Mouse (Mus musculus): ENCODE data around the gene Pdgfb. TPM values are rescaled to one million over a fixed set of nuclear protein-coding genes. Genes with fewer than 3 reads are reported as not detected.

Pdgfb gene
- polyA plus RNA-seq, 1 experiment from 2014 or later: 2.5 TPM

GRCm38 (mm10) chr15:80001601-80002000 is 13.2 kb downstream of the Pdgfb start:
- Histone ChIP-seq H3K36me3 (no peaks in the 10 kb centered on the region), H3K4me1 (peaks cover 15% of the 10 kb centered on the region), H3K27ac (no peak overlapping the region), H3K9me3 (replicated peaks) (no peaks in the 10 kb centered on the region), H3K9ac (no peak overlapping the region), H3K4me2 (replicated peaks) (no peak overlapping the region), H3K4me3 (no peak overlapping the region), H3K27me3 (peaks cover 4% of the 10 kb centered on the region; the same call in 1 of the 2 replicates)
- no peak for ATAC-seq (ENCODE audit: low FRiP score)
- 91% methylated on average over 23 of the region's 23 CpGs for WGBS

GRCm38 (mm10) chr15:80000694-80001093 is 14.1 kb downstream of the Pdgfb start:
- H3K36me3 ChIP-seq: no peaks in the 10 kb centered on the region
- H3K4me2 ChIP-seq (replicated peaks): no peak overlapping the region
- WGBS: 43% methylated on average over 8 of the region's 8 CpGs
- H3K9me3 ChIP-seq (replicated peaks): no peaks in the 10 kb centered on the region
- peaks cover 15% of the 10 kb centered on the region for H3K4me1 ChIP-seq
- H3K9ac ChIP-seq: no peak overlapping the region
- H3K27ac ChIP-seq: no peak overlapping the region
- H3K4me3 ChIP-seq: no peak overlapping the region
- no peaks in the 10 kb centered on the region; the same call in 1 of the 2 replicates for H3K27me3 ChIP-seq
- ATAC-seq (ENCODE audit: low FRiP score): no peak

- H3K27me3 ChIP-seq: peaks cover 3% of the 10 kb centered on the region; the same call in 1 of the 2 replicates
- 55% methylated on average over 3 of the region's 3 CpGs for WGBS
- H3K4me2 ChIP-seq (replicated peaks): no peak overlapping the region
- H3K27ac ChIP-seq: no peak overlapping the region
- no peaks in the 10 kb centered on the region for H3K9me3 ChIP-seq (replicated peaks)
- no peak overlapping the region for H3K9ac ChIP-seq
- 0 out of 2 replicates have a peak, but pooled peaks cover 2% of the 10 kb centered on the region for H3K4me1 ChIP-seq
- H3K4me3 ChIP-seq: no peak overlapping the region
- H3K36me3 ChIP-seq: no peaks in the 10 kb centered on the region
- ATAC-seq (ENCODE audit: low FRiP score): no peak
Observed at GRCm38 (mm10) chr15:79997988-79998387, 16.8 kb downstream of the Pdgfb start.

GRCm38 (mm10) chr15:79996781-79997180 is 18.0 kb downstream of the Pdgfb start:
- H3K4me2 ChIP-seq (replicated peaks): no peak overlapping the region
- H3K4me3 ChIP-seq: no peak overlapping the region
- no peak overlapping the region for H3K27ac ChIP-seq
- peaks cover 3% of the 10 kb centered on the region; the same call in 1 of the 2 replicates for H3K27me3 ChIP-seq
- 0 out of 2 replicates have a peak, but pooled peaks cover 2% of the 10 kb centered on the region for H3K4me1 ChIP-seq
- no peak for ATAC-seq (ENCODE audit: low FRiP score)
- H3K36me3 ChIP-seq: no peaks in the 10 kb centered on the region
- 87% methylated on average over 11 of the region's 11 CpGs for WGBS
- H3K9me3 ChIP-seq (replicated peaks): no peaks in the 10 kb centered on the region
- H3K9ac ChIP-seq: no peak overlapping the region

GRCm38 (mm10) chr15:79995552-79995951 is 19.2 kb downstream of the Pdgfb start:
- no peak overlapping the region for H3K4me2 ChIP-seq (replicated peaks)
- H3K4me3 ChIP-seq: no peak overlapping the region
- 96% methylated on average over 7 of the region's 7 CpGs for WGBS
- H3K27me3 ChIP-seq: peaks cover 3% of the 10 kb centered on the region; the same call in 1 of the 2 replicates
- H3K27ac ChIP-seq: no peak overlapping the region
- H3K36me3 ChIP-seq: no peaks in the 10 kb centered on the region
- no peaks in the 10 kb centered on the region for H3K9me3 ChIP-seq (replicated peaks)
- H3K9ac ChIP-seq: no peak overlapping the region
- H3K4me1 ChIP-seq: 0 out of 2 replicates have a peak, but pooled peaks cover 1% of the 10 kb centered on the region
- ATAC-seq (ENCODE audit: low FRiP score): no peak

- Histone ChIP-seq H3K4me3 (no peak overlapping the region), H3K4me2 (replicated peaks) (no peak overlapping the region), H3K27ac (no peak overlapping the region), H3K36me3 (no peaks in the 10 kb centered on the region), H3K9ac (no peak overlapping the region), H3K4me1 (no peaks in the 10 kb centered on the region), H3K9me3 (replicated peaks) (no peaks in the 10 kb centered on the region), H3K27me3 (0 out of 2 replicates have a peak, but pooled peaks cover 3% of the 10 kb centered on the region)
- 77% methylated on average over 4 of the region's 4 CpGs for WGBS
- no peak for ATAC-seq (ENCODE audit: low FRiP score)
Observed at GRCm38 (mm10) chr15:79994566-79994965, 20.2 kb downstream of the Pdgfb start.

- Histone ChIP-seq H3K4me3 (no peak overlapping the region), H3K27me3 (no peaks in the 10 kb centered on the region), H3K4me2 (replicated peaks) (no peak overlapping the region), H3K9ac (no peak overlapping the region), H3K36me3 (no peaks in the 10 kb centered on the region), H3K4me1 (peaks cover 6% of the 10 kb centered on the region; the same call in 1 of the 2 replicates), H3K9me3 (replicated peaks) (no peaks in the 10 kb centered on the region), H3K27ac (no peak overlapping the region)
- 71% methylated on average over 8 of the region's 8 CpGs for WGBS
- no peak for ATAC-seq (ENCODE audit: low FRiP score)
Observed at GRCm38 (mm10) chr15:79986182-79986581, 28.6 kb downstream of the Pdgfb start.

- ATAC-seq (ENCODE audit: low FRiP score): no peak
- H3K27me3 ChIP-seq: no peaks in the 10 kb centered on the region
- WGBS: 79% methylated on average over 9 of the region's 11 CpGs
- H3K4me3 ChIP-seq: no peak overlapping the region
- peaks cover 6% of the 10 kb centered on the region; the same call in 1 of the 2 replicates for H3K4me1 ChIP-seq
- no peak overlapping the region for H3K27ac ChIP-seq
- H3K9ac ChIP-seq: no peak overlapping the region
- H3K36me3 ChIP-seq: no peaks in the 10 kb centered on the region
- no peak overlapping the region for H3K4me2 ChIP-seq (replicated peaks)
- no peaks in the 10 kb centered on the region for H3K9me3 ChIP-seq (replicated peaks)
Observed at GRCm38 (mm10) chr15:79985471-79985870, 29.3 kb downstream of the Pdgfb start.

GRCm38 (mm10) chr15:79984152-79984551 is 30.6 kb downstream of the Pdgfb start:
- no peak for ATAC-seq (ENCODE audit: low FRiP score)
- H3K4me1 ChIP-seq: peaks cover 6% of the 10 kb centered on the region; the same call in 1 of the 2 replicates
- 34% methylated on average over 6 of the region's 7 CpGs for WGBS
- no peaks in the 10 kb centered on the region for H3K27me3 ChIP-seq
- no peak overlapping the region for H3K4me2 ChIP-seq (replicated peaks)
- H3K27ac ChIP-seq: no peak overlapping the region
- H3K9ac ChIP-seq: no peak overlapping the region
- no peaks in the 10 kb centered on the region for H3K9me3 ChIP-seq (replicated peaks)
- H3K4me3 ChIP-seq: no peak overlapping the region
- H3K36me3 ChIP-seq: no peaks in the 10 kb centered on the region

- Histone ChIP-seq H3K4me3 (no peak overlapping the region), H3K27ac (no peak overlapping the region), H3K4me2 (replicated peaks) (no peak overlapping the region), H3K4me1 (peaks cover 6% of the 10 kb centered on the region; the same call in 1 of the 2 replicates), H3K9ac (no peak overlapping the region), H3K9me3 (replicated peaks) (no peaks in the 10 kb centered on the region), H3K27me3 (no peaks in the 10 kb centered on the region), H3K36me3 (no peaks in the 10 kb centered on the region)
- 77% methylated on average over 11 of the region's 11 CpGs for whole genome bisulfite sequencing
- ATAC-seq (ENCODE audit: low FRiP score): no peak
Observed at GRCm38 (mm10) chr15:79980716-79981115, 34.1 kb downstream of the Pdgfb start.

- no peak overlapping the region for H3K9ac ChIP-seq
- 98% methylated on average over 11 of the region's 11 CpGs for whole genome bisulfite sequencing
- H3K4me1 ChIP-seq: no peaks in the 10 kb centered on the region
- H3K4me3 ChIP-seq: no peak overlapping the region
- H3K36me3 ChIP-seq: no peaks in the 10 kb centered on the region
- no peak for ATAC-seq (ENCODE audit: low FRiP score)
- H3K9me3 ChIP-seq (replicated peaks): no peaks in the 10 kb centered on the region
- H3K4me2 ChIP-seq (replicated peaks): no peak overlapping the region
- no peaks in the 10 kb centered on the region for H3K27me3 ChIP-seq
- no peak overlapping the region for H3K27ac ChIP-seq
Observed at GRCm38 (mm10) chr15:79972186-79972585, 42.6 kb downstream of the Pdgfb start.

GRCm38 (mm10) chr15:79970940-79971339 is 43.8 kb downstream of the Pdgfb start, which contains the start of gene Cbx7:
TSS of gene Cbx7 (minus strand) at chr15:79971119.
- 95% methylated on average over 11 of the region's 11 CpGs for WGBS
- no peak for ATAC-seq (ENCODE audit: low FRiP score)
- Histone ChIP-seq H3K27ac (no peak within 1 kb of the TSS), H3K4me3 (no peak within 1 kb of the TSS), H3K9me3 (replicated peaks) (no peaks in the 10 kb centered on the region), H3K4me2 (replicated peaks) (no peak within 1 kb of the TSS), H3K27me3 (no peaks in the 10 kb centered on the region), H3K9ac (no peak within 1 kb of the TSS), H3K36me3 (no peaks in the 10 kb centered on the region), H3K4me1 (no peaks in the 10 kb centered on the region)

GRCm38 (mm10) chr15:79970491-79970890 is 44.3 kb downstream of the Pdgfb start:
- Histone ChIP-seq H3K27ac (no peak overlapping the region), H3K27me3 (no peaks in the 10 kb centered on the region), H3K4me1 (no peaks in the 10 kb centered on the region), H3K9ac (no peak overlapping the region), H3K4me3 (no peak overlapping the region), H3K36me3 (no peaks in the 10 kb centered on the region), H3K4me2 (replicated peaks) (no peak overlapping the region), H3K9me3 (replicated peaks) (no peaks in the 10 kb centered on the region)
- ATAC-seq (ENCODE audit: low FRiP score): no peak
- WGBS: 95% methylated on average over 18 of the region's 18 CpGs
